In the genomic region with DNA sequence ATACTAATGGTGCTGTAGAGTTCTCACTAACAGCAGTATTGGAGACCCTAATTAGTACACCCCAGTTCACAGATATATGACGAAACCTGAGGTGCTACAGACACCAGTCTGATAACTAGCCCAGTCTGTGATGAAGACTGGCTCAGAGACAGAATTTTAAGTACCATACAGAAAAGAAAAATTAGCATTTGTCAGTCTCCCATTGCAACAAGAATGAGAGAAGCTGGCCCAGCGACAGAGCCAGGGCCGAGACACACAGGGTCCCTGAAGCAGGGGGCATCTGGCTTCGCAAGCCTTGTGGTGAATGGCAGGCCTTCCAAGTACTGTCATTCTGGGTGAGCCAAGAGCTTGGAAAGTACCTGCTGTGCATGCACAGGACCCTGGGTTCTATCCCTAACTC, we compare ENCODE assay signal across 21 mouse cellular contexts.
DNase-seq lines count a peak whose midpoint lies in the region; ATAC-seq and TF ChIP-seq lines count a peak whose summit lies in the region.
"Had no signal": no experiment of that assay in that cellular context is flagged by ENCODE, and none has a peak within 500 bp of the region (broad histone marks: within the 10 kb centered on the region; RNA-seq: fewer than 3 reads in every experiment).

No protein-coding gene starts in this region.

- 45% methylated on average over 4 of the region's 4 CpGs for WGBS in hindbrain, postnatal 0 days
- 58% methylated on average over 4 of the region's 4 CpGs for WGBS in hindbrain, embryonic 13.5 days
- WGBS in forebrain, embryonic 15.5 days, result 17% methylated on average over 4 of the region's 4 CpGs
- 88% methylated on average over 4 of the region's 4 CpGs for WGBS in kidney, adult 2 months

- H3K36me3 ChIP-seq in hindbrain, postnatal 0 days (ENCODE audit: insufficient read depth, low read length), result no peaks in the 10 kb centered on the region
- H3K36me3 ChIP-seq in hindbrain, embryonic 13.5 days, result no peaks in the 10 kb centered on the region
- H3K36me3 ChIP-seq in forebrain, embryonic 15.5 days, result no peaks in the 10 kb centered on the region
- H3K36me3 ChIP-seq in kidney, adult 2 months (ENCODE audit: control insufficient read depth, insufficient read depth, low read length), result no peaks in the 10 kb centered on the region
- H3K36me3 ChIP-seq: embryonic facial prominence, embryonic 12.5 days; intestine, embryonic 15.5 days; liver, embryonic 13.5 days; neural tube, embryonic 15.5 days had no signal

- no peak overlapping the region for H3K9ac ChIP-seq in hindbrain, postnatal 0 days (replicated peaks; ENCODE audit: low read length)
- no peak overlapping the region for H3K9ac ChIP-seq in hindbrain, embryonic 13.5 days
- H3K9ac ChIP-seq in forebrain, embryonic 15.5 days (replicated peaks), result no peak overlapping the region
- H3K9ac ChIP-seq: embryonic facial prominence, embryonic 12.5 days; intestine, embryonic 15.5 days; liver, embryonic 13.5 days; neural tube, embryonic 15.5 days had no signal

- no peak overlapping the region for H3K4me3 ChIP-seq in hindbrain, postnatal 0 days (ENCODE audit: low read length)
- no peak overlapping the region for H3K4me3 ChIP-seq in hindbrain, embryonic 13.5 days
- no peak overlapping the region for H3K4me3 ChIP-seq in forebrain, embryonic 15.5 days
- H3K4me3 ChIP-seq in kidney, adult 2 months (ENCODE audit: insufficient read depth, low read depth, low read length), result no peak overlapping the region
- H3K4me3 ChIP-seq: embryonic facial prominence, embryonic 12.5 days; gastrocnemius, adult 2 months; intestine, embryonic 15.5 days; liver, embryonic 13.5 days; neural tube, embryonic 15.5 days had no signal

- no peak overlapping the region for H3K27ac ChIP-seq in hindbrain, postnatal 0 days
- H3K27ac ChIP-seq in hindbrain, embryonic 13.5 days, result no peak overlapping the region
- peak overlapping the region; percentile 71 for H3K27ac ChIP-seq in forebrain, embryonic 15.5 days (replicated peaks)
- no peak overlapping the region for H3K27ac ChIP-seq in kidney, adult 2 months (ENCODE audit: insufficient read depth, low read depth, low read length)
- H3K27ac ChIP-seq: embryonic facial prominence, embryonic 12.5 days; gastrocnemius, adult 2 months; intestine, embryonic 15.5 days; liver, embryonic 13.5 days; neural tube, embryonic 15.5 days had no signal

- peak; percentile 45 for DNase-seq in hindbrain, postnatal 0 days (ENCODE audit: low spot score)
- peak; percentile 3 for DNase-seq in retina, postnatal 1 day
- no peak for DNase-seq in retina, embryonic 14.5 days (ENCODE audit: low spot score)
- no peak for DNase-seq in kidney, postnatal 10 days
- DNase-seq in kidney, adult 2 months, result no peak
- DNase-seq: adrenal gland, adult 2 months; cerebellum, adult 18-20 months; cerebellum, postnatal 14 days; gastrocnemius, adult 2 months; kidney, adult 9 months; kidney, postnatal 25 days; liver, embryonic 13.5 days; lung, adult 2 months; lung, postnatal 14 days; thymus, postnatal 14 days had no signal

- no peaks in the 10 kb centered on the region for H3K4me1 ChIP-seq in hindbrain, postnatal 0 days (ENCODE audit: insufficient read depth, low read length)
- no peaks in the 10 kb centered on the region for H3K4me1 ChIP-seq in hindbrain, embryonic 13.5 days (replicated peaks)
- H3K4me1 ChIP-seq in forebrain, embryonic 15.5 days, result peaks cover 17% of the 10 kb centered on the region
- H3K4me1 ChIP-seq in kidney, adult 2 months (ENCODE audit: control insufficient read depth, insufficient read depth, low read length), result no peaks in the 10 kb centered on the region
- H3K4me1 ChIP-seq: embryonic facial prominence, embryonic 12.5 days; intestine, embryonic 15.5 days; liver, embryonic 13.5 days; neural tube, embryonic 15.5 days had no signal

- ATAC-seq in hindbrain, postnatal 0 days, result peak; percentile 47
- ATAC-seq in hindbrain, embryonic 13.5 days (ENCODE audit: low FRiP score), result no peak
- ATAC-seq in forebrain, embryonic 15.5 days (replicated peaks), result peak; percentile 98
- ATAC-seq: intestine, embryonic 15.5 days had no signal

- no peak for TF ChIP-seq POLR2A in kidney, adult 2 months (IDR thresholded peaks at IDR 0.05; ENCODE audit: low read depth, low read length)

- no peak overlapping the region for H3K4me2 ChIP-seq in hindbrain, postnatal 0 days (ENCODE audit: low read depth, low read length)
- H3K4me2 ChIP-seq in hindbrain, embryonic 13.5 days, result no peak overlapping the region
- H3K4me2 ChIP-seq in forebrain, embryonic 15.5 days (replicated peaks), result no peak overlapping the region
- H3K4me2 ChIP-seq: embryonic facial prominence, embryonic 12.5 days; heart, embryonic 11.5 days; intestine, embryonic 15.5 days; liver, embryonic 13.5 days; neural tube, embryonic 15.5 days had no signal

- H3K9me3 ChIP-seq in hindbrain, postnatal 0 days (ENCODE audit: low read length), result no peaks in the 10 kb centered on the region
- H3K9me3 ChIP-seq in hindbrain, embryonic 13.5 days, result no peaks in the 10 kb centered on the region
- no peaks in the 10 kb centered on the region for H3K9me3 ChIP-seq in forebrain, embryonic 15.5 days
- H3K9me3 ChIP-seq: embryonic facial prominence, embryonic 12.5 days; intestine, embryonic 15.5 days; liver, embryonic 13.5 days; neural tube, embryonic 15.5 days had no signal

- H3K27me3 ChIP-seq in hindbrain, postnatal 0 days (ENCODE audit: insufficient read depth, low read length), result no peaks in the 10 kb centered on the region
- no peaks in the 10 kb centered on the region for H3K27me3 ChIP-seq in hindbrain, embryonic 13.5 days
- H3K27me3 ChIP-seq in forebrain, embryonic 15.5 days, result no peaks in the 10 kb centered on the region
- H3K27me3 ChIP-seq in kidney, adult 2 months (replicated peaks; ENCODE audit: control insufficient read depth, insufficient read depth, low read length), result no peaks in the 10 kb centered on the region
- H3K27me3 ChIP-seq: embryonic facial prominence, embryonic 12.5 days; intestine, embryonic 15.5 days; liver, embryonic 13.5 days; neural tube, embryonic 15.5 days had no signal

- no peak for TF ChIP-seq CTCF in hindbrain, postnatal 0 days (IDR thresholded peaks at IDR 0.05; ENCODE audit: low read depth)
- no peak for TF ChIP-seq CTCF in kidney, adult 2 months (conservative IDR thresholded peaks at IDR 0.05; ENCODE audit: insufficient read depth, insufficient read length, low read depth, low read length)

Comparison
In these comparisons a context has a peak if more than half of its experiments do, and no peak if none do; other contexts are left out.
1. DNase-seq: peak in hindbrain, postnatal 0 days (single experiment) and retina, postnatal 1 day (single experiment); none in retina, embryonic 14.5 days (single experiment), kidney, postnatal 10 days (single experiment) and kidney, adult 2 months (single experiment).